Mouse (Mus musculus): ENCODE measurements around the gene Olfr1388. TPM values are rescaled to one million over a fixed set of nuclear protein-coding genes. Genes with fewer than 3 reads are reported as not detected.

The Olfr1388 gene
- polyA plus RNA-seq (2014; fragmentation: Illumina TruSeq; extraction: RNeasy Lipid Tissue Mini Kit (QIAGEN cat#74804); ENCODE audit: insufficient read depth, low read depth, low replicate concordance), result not detected

GRCm38 (mm10) chr11:49436411-49436810, at the start of gene Olfr1388:
TSS of gene Olfr1388 (plus strand) at chr11:49436624.

GRCm38 (mm10) chr11:49422767-49423166, 13.7 kb upstream of the Olfr1388 start, which contains the start of gene Olfr1389:
TSS of gene Olfr1389 (plus strand) at chr11:49423067.

GRCm38 (mm10) chr11:49455043-49455442, 18.6 kb downstream of the Olfr1388 start, which contains the start of gene Olfr1387:
TSS of gene Olfr1387 (plus strand) at chr11:49455343.

DNA sequence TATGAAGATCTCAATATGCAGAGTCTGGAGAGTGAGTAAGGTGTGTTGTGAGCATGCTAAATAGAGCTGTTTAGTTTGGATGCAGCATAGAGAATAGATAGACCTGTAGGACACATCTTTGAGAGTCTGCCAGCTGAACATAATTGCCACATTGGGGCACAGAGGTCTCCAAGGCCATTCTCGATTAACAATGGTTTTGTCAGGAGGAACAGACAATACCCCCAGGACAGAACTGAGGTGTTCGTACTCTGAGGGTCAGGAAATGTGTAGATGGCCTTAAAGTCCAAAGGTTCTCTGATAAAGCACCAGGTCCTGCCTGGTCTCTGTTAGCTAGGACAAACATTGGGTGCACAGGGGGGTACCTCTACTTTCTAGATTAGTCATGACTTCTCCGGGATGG, 28.3 kb downstream of the Olfr1388 start, which contains the start of gene Olfr1386:
Olfr1386 (plus strand) TSS at position 301 of the 400 bp plus-strand sequence.

DNA sequence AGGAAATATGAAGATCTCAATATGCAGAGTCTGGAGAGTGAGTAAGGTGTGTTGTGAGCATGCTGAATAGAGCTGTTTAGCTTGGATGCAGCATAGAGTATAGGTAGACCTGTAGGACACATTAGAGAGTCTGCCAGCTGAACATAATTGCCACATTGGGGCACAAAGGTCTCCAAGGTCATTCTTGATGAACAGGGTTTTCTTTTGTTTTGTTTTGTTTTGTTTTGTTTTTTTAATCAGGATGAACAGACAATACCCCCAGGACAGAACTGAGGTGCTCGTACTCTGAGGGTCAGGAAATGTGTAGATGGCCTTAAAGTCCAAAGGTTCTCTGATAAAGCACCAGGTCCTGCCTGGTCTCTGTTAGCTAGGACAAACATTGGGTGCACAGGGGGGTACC, 52.3 kb downstream of the Olfr1388 start, which contains the start of gene Olfr1385:
Olfr1385 (plus strand) TSS at position 301 of the 400 bp plus-strand sequence.

Other genes starting within 250 kb of the Olfr1388 start
- gene Btnl9, start 249.5 kb upstream of the Olfr1388 start, polyA plus RNA-seq (2014; fragmentation: Illumina TruSeq; extraction: RNeasy Lipid Tissue Mini Kit (QIAGEN cat#74804); ENCODE audit: insufficient read depth, low read depth, low replicate concordance), result 0.89 TPM
- 10.9 TPM for gene Zfp62, start 233.3 kb upstream of the Olfr1388 start, polyA plus RNA-seq (2014; fragmentation: Illumina TruSeq; extraction: RNeasy Lipid Tissue Mini Kit (QIAGEN cat#74804); ENCODE audit: insufficient read depth, low read depth, low replicate concordance)
- gene Mgat1, start 192.4 kb upstream of the Olfr1388 start, polyA plus RNA-seq (2014; fragmentation: Illumina TruSeq; extraction: RNeasy Lipid Tissue Mini Kit (QIAGEN cat#74804); ENCODE audit: insufficient read depth, low read depth, low replicate concordance), result 66.7 TPM
- gene Olfr1393, start 158.3 kb upstream of the Olfr1388 start, polyA plus RNA-seq (2014; fragmentation: Illumina TruSeq; extraction: RNeasy Lipid Tissue Mini Kit (QIAGEN cat#74804); ENCODE audit: insufficient read depth, low read depth, low replicate concordance), result not detected
- not detected for gene Olfr1392, start 151.3 kb upstream of the Olfr1388 start, polyA plus RNA-seq (2014; fragmentation: Illumina TruSeq; extraction: RNeasy Lipid Tissue Mini Kit (QIAGEN cat#74804); ENCODE audit: insufficient read depth, low read depth, low replicate concordance)
- gene Olfr10, start 131.9 kb upstream of the Olfr1388 start, polyA plus RNA-seq (2014; fragmentation: Illumina TruSeq; extraction: RNeasy Lipid Tissue Mini Kit (QIAGEN cat#74804); ENCODE audit: insufficient read depth, low read depth, low replicate concordance), result not detected
- gene Olfr1391, start 113.9 kb upstream of the Olfr1388 start, polyA plus RNA-seq (2014; fragmentation: Illumina TruSeq; extraction: RNeasy Lipid Tissue Mini Kit (QIAGEN cat#74804); ENCODE audit: insufficient read depth, low read depth, low replicate concordance), result not detected
- gene Olfr1390, start 101.4 kb upstream of the Olfr1388 start, polyA plus RNA-seq (2014; fragmentation: Illumina TruSeq; extraction: RNeasy Lipid Tissue Mini Kit (QIAGEN cat#74804); ENCODE audit: insufficient read depth, low read depth, low replicate concordance), result not detected
- not detected for gene Olfr1389, start 13.6 kb upstream of the Olfr1388 start, polyA plus RNA-seq (2014; fragmentation: Illumina TruSeq; extraction: RNeasy Lipid Tissue Mini Kit (QIAGEN cat#74804); ENCODE audit: insufficient read depth, low read depth, low replicate concordance)
- gene Olfr1387, start 18.7 kb downstream of the Olfr1388 start, polyA plus RNA-seq (2014; fragmentation: Illumina TruSeq; extraction: RNeasy Lipid Tissue Mini Kit (QIAGEN cat#74804); ENCODE audit: insufficient read depth, low read depth, low replicate concordance), result not detected
- gene Olfr1386, start 28.4 kb downstream of the Olfr1388 start, polyA plus RNA-seq (2014; fragmentation: Illumina TruSeq; extraction: RNeasy Lipid Tissue Mini Kit (QIAGEN cat#74804); ENCODE audit: insufficient read depth, low read depth, low replicate concordance), result not detected
- not detected for gene Olfr1385, start 52.4 kb downstream of the Olfr1388 start, polyA plus RNA-seq (2014; fragmentation: Illumina TruSeq; extraction: RNeasy Lipid Tissue Mini Kit (QIAGEN cat#74804); ENCODE audit: insufficient read depth, low read depth, low replicate concordance)
- not detected for gene Olfr1384, start 70.1 kb downstream of the Olfr1388 start, polyA plus RNA-seq (2014; fragmentation: Illumina TruSeq; extraction: RNeasy Lipid Tissue Mini Kit (QIAGEN cat#74804); ENCODE audit: insufficient read depth, low read depth, low replicate concordance)
- gene Olfr1383, start 83.0 kb downstream of the Olfr1388 start, polyA plus RNA-seq (2014; fragmentation: Illumina TruSeq; extraction: RNeasy Lipid Tissue Mini Kit (QIAGEN cat#74804); ENCODE audit: insufficient read depth, low read depth, low replicate concordance), result not detected
- not detected for gene Olfr1382, start 91.6 kb downstream of the Olfr1388 start, polyA plus RNA-seq (2014; fragmentation: Illumina TruSeq; extraction: RNeasy Lipid Tissue Mini Kit (QIAGEN cat#74804); ENCODE audit: insufficient read depth, low read depth, low replicate concordance)
- gene Olfr1381, start 106.8 kb downstream of the Olfr1388 start, polyA plus RNA-seq (2014; fragmentation: Illumina TruSeq; extraction: RNeasy Lipid Tissue Mini Kit (QIAGEN cat#74804); ENCODE audit: insufficient read depth, low read depth, low replicate concordance), result not detected
- gene Olfr1380, start 120.3 kb downstream of the Olfr1388 start, polyA plus RNA-seq (2014; fragmentation: Illumina TruSeq; extraction: RNeasy Lipid Tissue Mini Kit (QIAGEN cat#74804); ENCODE audit: insufficient read depth, low read depth, low replicate concordance), result not detected
- 7.2 TPM for gene Flt4, start 172.6 kb downstream of the Olfr1388 start, polyA plus RNA-seq (2014; fragmentation: Illumina TruSeq; extraction: RNeasy Lipid Tissue Mini Kit (QIAGEN cat#74804); ENCODE audit: insufficient read depth, low read depth, low replicate concordance)
- 1,932 TPM for gene Scgb3a1, start 227.0 kb downstream of the Olfr1388 start, polyA plus RNA-seq (2014; fragmentation: Illumina TruSeq; extraction: RNeasy Lipid Tissue Mini Kit (QIAGEN cat#74804); ENCODE audit: insufficient read depth, low read depth, low replicate concordance)

All from lung, adult 10 weeks (tissue).